Mouse (Mus musculus) testis, adult 10 weeks (tissue): ENCODE measurements around the gene Btbd7. TPM values are rescaled to one million over a fixed set of nuclear protein-coding genes. Genes with fewer than 3 reads are reported as not detected.

ENCODE experiments used
- polyA plus RNA-seq: library from polyadenylated mRNA; stranded (reverse); fragments of 350-450 nt; fragmentation: Illumina TruSeq; extraction: RNeasy Lipid Tissue Mini Kit (QIAGEN cat#74804); gene quantifications from one replicate; pipeline ENCODE4 v1.2.3, GENCODE M21; 2014; ENCODE audit warnings: low read depth, low replicate concordance

Gene Btbd7
- 61.4 TPM for polyA plus RNA-seq

DNA sequence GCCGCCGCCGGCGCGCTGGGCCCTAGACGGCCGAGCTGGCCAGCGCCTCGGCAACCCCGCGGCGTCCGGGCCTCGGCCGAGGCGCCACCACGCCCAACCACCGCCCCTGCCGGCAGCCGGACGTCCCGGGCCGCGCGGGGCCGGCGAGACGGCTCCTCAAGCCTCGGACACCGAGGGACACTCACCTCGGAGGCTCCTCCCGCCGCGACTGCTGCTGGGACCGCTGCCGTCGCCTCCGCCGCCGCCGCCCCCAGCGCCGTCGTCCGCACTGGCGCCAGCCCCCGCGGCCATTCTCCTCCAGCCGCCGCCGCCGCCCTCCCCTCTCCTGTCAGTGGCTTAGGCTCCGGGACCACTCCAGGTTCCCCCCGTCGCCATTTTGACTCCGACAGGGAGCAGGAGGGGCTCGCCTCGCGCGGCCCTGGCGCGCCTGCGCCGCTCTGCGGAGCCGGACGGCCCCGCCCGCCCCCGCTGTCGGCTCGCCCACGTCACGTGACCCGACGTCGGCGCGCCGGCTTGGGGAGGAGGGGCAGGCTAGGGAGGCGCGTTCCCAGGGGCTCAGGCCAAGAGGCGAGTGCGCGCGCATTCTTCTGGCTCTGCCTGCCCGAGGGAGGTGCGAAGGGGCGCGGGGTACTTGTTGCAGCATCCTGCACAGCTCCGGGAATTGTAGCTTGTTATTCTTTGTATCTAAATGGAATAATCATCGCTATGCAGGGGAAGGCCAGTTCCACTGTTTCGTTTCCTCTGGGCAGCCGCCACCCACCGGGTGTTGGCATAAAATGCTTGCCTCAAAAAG is at the start of gene Btbd7:
Gene Btbd7, minus strand, starts transcription at position 441 of the 793 bp plus-strand sequence.

GRCm38 (mm10) chr12:102899091-102899490 is 20.8 kb upstream of the Btbd7 start, which contains the start of gene Cox8c:
TSS of gene Cox8c (plus strand) at chr12:102899316.

DNA sequence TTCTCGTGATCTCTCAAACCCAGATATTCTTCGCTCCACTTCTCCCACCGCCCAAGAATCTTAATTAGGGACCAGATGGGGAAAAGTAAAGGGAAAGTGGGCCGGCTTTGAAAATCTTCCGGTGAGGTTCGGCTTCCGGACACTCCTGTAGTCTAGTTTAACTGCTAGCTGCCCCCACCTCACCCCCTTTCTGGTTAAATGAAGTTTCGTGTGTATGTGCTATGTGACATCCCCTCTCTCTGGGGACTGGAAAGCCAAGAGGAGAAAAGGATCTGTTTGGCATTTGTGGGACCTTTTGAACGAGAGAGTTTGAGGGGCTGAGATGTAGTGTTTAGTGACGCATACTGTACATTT is 119.9 kb downstream of the Btbd7 start, which contains the start of gene Gm20604:
Gene Gm20604, minus strand, starts transcription at position 270 of the 354 bp plus-strand sequence.

DNA sequence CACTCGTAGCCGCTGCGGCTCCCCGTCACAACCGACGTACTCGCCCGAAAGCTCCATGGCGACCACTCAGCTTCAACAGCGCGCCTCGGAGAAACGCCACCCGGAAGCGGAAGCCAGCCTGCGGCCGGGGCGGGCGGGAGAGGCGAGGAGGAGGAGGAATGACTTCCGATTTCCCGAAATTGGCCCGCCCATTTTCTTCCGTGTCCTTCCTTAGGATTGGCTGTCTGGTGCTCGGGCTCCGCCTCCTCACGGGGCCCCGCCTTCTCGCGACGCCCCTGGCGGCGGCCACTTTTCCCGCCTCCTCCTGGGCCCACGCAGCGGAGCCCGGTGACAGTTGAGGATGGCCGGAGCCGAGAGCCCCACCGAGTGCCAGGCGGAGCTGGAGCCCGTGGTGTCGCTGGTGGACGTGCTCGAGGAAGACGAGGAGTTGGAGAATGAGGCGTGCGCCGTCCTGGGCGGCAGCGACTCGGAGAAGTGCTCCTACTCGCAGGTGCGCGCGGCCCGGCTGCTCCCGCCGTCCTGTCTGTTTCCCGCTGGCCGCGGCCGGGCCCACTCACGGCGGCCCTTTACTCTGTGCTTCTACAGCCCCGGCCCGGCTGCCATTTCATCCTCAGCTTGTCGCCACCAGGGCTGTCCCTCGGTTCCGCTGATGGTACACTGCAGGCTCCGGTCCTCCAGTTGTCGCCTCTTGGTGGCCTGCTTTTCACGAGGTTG is 120.4 kb downstream of the Btbd7 start, which contains the start of the genes Gm28051, Gon7 and Ubr7:
Gene Gm28051, minus strand, starts transcription at position 77 of the 714 bp plus-strand sequence.
Gene Gon7, minus strand, starts transcription at position 115 of the 714 bp plus-strand sequence.
Gene Ubr7, plus strand, starts transcription at position 279 of the 714 bp plus-strand sequence.

DNA sequence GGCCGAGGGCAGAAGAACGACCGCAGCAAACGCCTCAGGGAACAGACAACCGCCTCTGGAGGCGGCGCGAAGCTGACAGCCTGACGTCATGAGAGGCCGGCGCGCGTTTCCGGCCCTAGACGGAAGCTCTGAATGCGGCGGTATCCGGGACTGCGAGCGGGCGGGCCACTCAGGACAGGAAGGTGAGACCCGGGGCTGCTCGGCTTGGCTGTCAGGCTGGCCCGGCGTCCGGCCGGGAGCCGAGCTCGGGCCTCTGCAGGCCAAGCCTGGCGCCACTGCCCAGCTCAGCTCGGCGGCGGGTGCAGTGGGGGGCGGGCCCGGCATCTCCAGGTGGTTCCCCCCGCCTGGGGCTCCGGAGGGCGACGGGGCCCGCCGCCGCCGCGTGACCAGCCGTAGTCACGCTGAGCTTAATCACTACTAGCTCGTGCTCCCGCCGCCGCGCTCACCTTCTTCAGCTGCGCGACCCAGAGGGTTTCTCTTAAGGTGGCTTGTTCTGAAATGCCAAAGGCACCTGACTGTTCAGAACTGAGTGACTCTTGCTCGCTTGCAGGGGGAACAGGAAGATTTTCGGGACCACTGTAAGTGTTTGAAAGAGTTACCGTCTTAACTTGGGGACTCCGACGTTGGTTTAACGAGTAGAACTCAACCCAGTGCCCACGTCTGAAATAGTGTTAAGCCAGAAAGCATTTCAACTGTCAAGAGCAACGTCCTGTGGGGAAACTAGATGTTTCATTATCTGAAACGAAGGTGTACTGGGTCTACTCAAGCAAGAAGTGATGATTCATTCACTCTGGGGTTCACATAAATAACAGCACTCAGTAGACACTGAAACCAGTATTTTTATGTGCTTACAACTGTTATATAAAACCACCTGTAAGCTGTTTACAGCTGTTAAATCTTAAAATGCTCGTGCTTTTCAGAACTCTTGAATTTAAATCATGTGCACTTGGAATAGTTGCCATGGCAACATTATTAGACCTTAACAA is 134.4 kb downstream of the Btbd7 start, which contains the start of the genes Moap1 and Tmem251:
Gene Moap1, minus strand, starts transcription at position 73 of the 986 bp plus-strand sequence.
Gene Tmem251, plus strand, starts transcription at position 174 of the 986 bp plus-strand sequence.

Other genes with a start within 250 kb of the Btbd7 start
- gene Itpk1, start 173.5 kb downstream of the Btbd7 start, polyA plus RNA-seq = 1.3 TPM
- gene Moap1, start 134.8 kb downstream of the Btbd7 start, polyA plus RNA-seq = 57.4 TPM
- 3.4 TPM for gene Tmem251, start 134.7 kb downstream of the Btbd7 start, polyA plus RNA-seq
- gene Gm28051, start 120.7 kb downstream of the Btbd7 start, polyA plus RNA-seq = not detected
- gene Gon7, start 120.7 kb downstream of the Btbd7 start, polyA plus RNA-seq = 9.2 TPM
- 106 TPM for gene Ubr7, start 120.5 kb downstream of the Btbd7 start, polyA plus RNA-seq
- gene Gm20604, start 119.8 kb downstream of the Btbd7 start, polyA plus RNA-seq = 74.1 TPM
- gene Cox8c, start 20.8 kb upstream of the Btbd7 start, polyA plus RNA-seq = 900 TPM
- 0.69 TPM for gene Unc79, start 70.4 kb upstream of the Btbd7 start, polyA plus RNA-seq